Mouse (Mus musculus): ENCODE results near the gene Prm3. TPM values are rescaled to one million over a fixed set of nuclear protein-coding genes. Genes with fewer than 3 reads are reported as not detected.
A peak's percentile ranks its signal among the peaks of the same experiment; 100 is the strongest.

Gene Prm3
- not detected for total RNA-seq (2022)

DNA sequence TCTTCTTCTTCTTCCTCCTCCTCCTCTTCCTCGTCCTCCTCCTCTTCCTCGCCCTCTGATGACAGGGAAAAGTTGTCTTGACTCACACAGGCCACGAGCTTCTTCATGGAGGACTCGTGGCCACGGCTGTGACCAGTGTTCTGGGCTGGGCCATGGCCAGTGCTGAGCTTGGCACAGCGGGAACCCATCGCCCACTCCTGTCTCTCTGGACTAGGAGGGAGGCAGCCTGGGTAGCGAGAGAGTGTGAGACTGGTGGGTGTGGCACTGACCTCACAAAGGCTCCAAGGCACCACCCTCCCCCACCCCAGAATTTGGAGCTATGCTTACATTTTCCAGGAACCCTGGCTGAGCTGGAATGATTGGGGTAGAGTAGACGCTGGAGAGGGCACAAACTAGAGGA lies at the start of gene Prm3:
TSS of gene Prm3 (minus strand) at position 213 of the 400 bp plus-strand sequence.
- DNase-seq (ENCODE audit: low spot score in 2 of 2), result no peak

DNA sequence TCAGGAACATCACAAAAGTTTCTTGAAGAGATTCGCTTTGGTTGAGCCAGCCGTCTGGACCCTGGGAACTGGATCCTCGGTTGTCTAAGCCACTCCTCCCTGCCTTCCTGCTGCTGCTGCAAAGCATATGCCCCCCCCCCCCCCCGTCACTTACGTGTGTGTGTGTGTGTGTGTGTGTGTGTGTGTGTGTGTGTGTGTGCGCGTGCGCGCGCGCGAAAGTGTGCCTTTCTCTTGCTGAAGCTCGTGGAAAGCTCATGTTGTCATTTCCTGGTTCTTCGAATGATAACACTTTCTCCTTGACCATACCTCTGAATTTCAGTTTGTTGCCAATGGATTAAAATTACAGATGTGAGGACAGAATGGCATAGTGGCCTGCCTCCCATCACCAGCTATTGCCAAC lies 49.3 kb upstream of the Prm3 start:
- DNase-seq (ENCODE audit: low spot score in 2 of 2), result no peak

DNA sequence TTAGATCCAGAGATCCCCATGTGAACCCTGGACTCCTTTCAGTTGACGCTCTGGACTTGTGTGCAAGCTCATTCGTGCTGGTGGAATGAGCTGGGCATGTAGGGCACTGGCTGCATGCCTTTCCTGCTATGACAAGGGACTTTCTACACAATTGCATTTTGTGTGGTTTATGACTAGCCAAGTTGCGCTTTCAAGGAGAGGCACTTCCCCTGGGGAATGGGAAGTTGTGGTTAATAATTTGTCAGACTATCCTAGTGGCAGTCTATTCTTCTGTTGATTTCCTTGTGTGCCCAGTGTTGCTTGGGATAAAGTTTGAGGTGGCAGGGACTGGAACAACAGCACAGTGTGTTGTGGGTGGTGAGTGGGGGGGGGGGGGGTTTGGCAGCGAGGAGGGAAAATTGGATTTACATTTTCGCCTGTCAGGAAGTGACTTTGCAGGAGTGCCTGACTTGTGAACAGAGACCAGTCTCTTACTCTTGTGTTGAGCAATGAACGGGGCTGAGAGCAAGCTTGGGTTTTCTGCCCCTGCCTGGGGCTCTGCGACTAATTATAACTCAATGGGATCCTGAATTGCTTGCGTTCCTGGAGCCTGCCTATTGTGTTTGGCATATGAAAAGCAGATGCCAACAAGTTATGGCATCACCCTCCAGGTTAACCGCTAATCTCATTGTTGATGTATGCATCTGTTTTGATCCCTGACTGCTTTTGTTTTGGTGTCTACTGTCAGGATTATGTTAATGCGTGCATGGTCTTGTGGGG lies 48.0 kb upstream of the Prm3 start:
- DNase-seq (ENCODE audit: low spot score in 2 of 2), result no peak

DNA sequence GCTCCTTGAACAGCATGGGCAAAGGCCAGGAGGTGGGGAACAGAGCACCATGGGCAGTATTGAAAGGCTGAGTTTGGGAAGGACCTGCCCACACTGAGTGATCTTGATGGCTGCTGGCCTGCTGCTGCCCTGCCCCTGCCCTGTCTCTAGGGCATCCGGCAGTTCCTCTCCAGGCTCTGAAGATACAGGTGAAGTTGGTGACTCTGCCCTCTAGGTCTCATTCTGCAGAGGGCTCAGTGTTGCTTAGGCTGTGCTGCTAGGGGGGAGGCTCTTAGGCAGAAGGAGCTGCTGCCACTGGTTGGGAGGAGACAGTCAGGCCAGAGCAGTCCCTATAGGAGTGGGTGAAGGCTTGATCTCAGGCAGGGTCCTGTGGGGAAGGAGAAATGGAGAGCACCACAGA lies 47.2 kb upstream of the Prm3 start:
- DNase-seq (ENCODE audit: low spot score in 2 of 2), result no peak

DNA sequence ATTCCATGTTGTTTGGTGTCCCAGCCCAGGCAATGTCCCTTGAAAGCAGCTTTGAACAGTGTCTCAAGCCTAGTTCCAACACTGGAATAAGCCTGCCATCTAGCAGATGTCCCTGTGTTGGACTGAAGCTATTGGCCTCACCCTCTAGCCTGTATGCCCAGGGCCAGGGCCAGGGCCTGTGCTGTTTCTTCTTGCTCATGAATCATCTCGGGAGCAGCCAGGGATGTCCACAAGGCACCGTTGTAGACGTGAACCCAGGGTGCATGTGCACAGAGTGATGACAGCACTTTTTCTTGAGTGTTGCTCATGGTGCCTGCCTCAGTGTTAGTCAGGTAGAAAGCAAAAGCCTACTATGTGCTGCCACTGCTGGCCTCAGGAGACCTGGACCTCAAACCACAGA lies 46.5 kb upstream of the Prm3 start:
- no peak for DNase-seq (ENCODE audit: low spot score in 2 of 2)

DNA sequence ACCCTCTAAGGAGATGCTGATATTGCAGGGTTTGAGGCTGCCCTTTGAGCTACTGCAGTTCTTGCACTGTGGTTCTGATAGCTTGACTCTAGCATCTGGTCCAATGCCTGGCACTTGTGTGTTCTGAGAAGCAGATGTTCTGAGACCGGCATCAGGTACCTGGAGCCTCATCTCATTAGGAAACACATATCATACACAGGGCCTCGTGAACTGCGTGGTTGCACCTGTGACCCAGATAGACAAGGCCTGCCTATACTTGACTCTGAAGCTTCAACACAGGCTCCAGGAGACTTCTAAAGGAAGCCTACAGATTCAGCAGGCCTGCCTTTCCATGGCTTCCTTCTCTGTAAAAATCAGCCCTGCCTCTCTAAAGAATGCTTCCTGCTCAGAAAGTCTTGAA lies 45.7 kb upstream of the Prm3 start:
- no peak for DNase-seq (ENCODE audit: low spot score in 2 of 2)

DNA sequence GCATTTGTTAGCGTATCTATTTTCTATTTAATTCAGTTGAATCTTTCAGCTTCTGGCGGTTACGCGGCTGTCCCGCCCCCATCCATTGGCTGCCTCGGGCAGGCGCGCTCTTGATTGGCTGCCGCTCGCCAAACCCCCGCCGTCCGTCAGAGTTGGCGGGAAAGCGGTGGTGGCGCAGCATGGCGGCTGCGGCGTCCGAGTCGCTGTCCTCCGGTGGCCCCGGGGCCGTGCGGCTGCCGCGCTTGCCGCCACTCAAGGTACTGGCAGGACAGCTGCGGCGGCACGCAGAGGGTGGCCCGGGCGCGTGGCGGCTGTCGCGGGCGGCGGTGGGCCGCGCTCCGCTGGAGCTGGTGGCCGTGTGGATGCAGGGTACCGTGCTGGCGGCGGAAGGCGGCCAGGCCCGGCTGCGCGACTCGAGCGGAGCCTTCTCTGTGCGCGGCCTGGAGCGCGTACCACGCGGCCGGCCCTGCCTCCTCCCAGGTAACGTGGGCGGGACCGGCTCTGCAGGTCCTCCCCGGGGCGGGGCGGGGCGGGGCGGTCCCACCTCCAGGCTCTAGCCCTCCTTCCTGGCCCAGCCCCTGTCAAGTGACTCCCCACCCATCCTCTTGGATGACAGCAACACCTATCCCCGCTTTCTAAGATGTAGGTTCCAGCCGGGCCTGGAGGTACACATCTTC lies 44.3 kb upstream of the Prm3 start, which contains the start of gene Rmi2:
TSS of gene Rmi2 (plus strand) at position 149 of the 677 bp plus-strand sequence.
- DNase-seq (ENCODE audit: low spot score in 2 of 2), result peak; percentile 58 to 66

DNA sequence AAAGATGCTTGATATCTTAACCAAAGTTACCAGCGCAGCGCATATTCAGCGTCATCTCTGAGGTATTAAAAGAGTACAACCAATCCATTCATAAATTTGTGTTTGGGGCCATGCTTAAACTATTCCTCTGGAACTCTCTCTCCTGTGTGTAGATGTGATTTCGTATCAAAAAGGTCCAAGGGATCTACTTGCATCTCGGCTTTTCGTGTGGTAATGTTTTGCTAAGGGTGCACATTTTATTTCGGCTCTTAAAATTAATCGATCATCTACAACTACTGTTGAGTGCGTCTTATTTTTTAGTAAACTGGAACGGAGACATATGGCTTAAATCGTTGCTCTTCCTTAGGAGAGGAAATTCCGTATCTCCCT lies 43.8 kb upstream of the Prm3 start:
- DNase-seq (ENCODE audit: low spot score in 2 of 2), result no peak

DNA sequence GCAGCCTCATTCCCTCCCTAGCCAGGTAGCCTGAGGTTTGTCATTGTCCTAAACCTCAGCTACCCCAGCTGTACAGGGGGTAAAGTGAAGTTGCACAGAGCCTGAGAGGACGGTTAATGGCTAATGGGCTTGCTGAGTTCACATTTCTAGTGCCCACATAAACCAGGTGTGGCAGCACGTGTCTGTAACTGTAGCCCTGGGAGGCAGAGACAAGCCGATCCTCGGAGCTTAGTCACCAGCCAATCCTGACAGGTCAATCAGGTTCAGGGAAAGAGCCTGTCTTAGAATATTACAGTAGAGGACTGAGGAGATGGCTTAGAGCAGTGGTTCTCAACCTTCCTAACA lies 37.7 kb upstream of the Prm3 start:
- no peak for DNase-seq (ENCODE audit: low spot score in 2 of 2)

DNA sequence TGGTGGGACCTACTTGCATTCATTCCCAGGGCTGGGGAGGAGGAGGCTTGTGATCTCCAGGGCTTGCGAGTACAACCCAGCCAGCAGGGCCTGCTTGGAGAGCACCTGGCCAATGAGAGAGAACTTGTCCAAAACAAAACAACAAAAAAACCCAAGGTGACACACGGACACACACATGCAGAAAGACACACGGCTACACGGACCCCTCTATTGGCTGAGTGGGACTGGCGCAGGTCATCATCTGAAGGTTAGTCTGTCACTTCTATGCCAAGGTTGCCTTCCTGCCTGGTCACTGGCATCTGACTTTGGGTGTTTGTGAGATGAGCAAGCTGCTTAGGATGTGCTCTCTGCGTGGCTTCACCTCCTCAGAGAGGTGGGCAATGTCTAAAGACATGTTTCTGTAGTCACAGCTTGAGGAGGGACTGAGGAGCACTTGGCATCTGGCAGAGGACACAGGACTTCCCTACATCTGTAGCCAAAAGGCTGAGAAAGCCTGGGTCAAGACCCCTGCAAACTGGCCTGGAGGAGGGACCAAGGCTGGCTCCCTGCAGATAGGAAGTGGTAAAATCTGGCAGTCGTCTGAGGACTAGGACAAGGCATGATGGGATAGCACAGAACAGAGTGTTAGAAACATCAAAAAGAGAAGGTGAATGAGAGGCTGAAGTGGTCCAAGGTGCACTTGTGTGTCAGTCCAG lies 37.2 kb upstream of the Prm3 start:
- no peak for DNase-seq (ENCODE audit: low spot score in 2 of 2)

DNA sequence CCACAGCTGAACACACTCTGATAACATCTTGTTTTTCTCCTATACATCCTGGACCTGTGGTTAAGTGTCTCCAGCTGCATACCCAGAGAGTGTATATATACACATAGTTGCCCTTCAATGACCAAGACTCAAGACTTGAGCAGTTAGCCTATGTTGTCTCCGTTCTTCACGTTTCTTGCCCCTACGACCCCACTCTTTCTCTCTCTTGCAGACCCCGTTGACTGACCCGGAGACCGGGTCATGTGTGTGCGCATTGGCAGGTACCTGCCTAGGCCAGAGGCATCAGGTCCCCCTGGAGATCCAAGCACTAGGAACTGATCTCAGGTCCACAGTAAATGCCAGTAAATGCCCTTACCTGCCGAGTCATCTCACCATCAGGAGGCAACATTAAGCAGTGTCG lies 36.6 kb upstream of the Prm3 start:
- DNase-seq (ENCODE audit: low spot score in 2 of 2), result no peak

DNA sequence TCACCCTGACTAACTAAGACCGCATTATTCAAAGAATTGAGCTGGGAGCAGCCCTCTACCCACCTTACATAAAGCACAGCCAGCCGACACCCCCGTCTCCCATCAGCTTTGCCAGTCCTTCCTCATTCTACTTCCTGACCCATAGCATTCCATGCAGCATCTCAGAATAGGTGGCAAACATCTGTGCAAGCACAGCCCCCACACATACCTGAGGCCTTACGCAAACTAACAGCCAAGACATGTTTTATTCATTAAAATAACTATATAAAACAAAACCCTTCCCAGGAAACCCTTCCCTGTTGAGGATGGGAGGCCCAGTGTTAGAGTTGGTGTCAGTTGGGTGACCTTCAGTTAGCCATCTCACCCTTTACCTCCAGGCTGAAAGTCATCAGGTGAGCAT lies 35.1 kb upstream of the Prm3 start:
- no peak for DNase-seq (ENCODE audit: low spot score in 2 of 2)

DNA sequence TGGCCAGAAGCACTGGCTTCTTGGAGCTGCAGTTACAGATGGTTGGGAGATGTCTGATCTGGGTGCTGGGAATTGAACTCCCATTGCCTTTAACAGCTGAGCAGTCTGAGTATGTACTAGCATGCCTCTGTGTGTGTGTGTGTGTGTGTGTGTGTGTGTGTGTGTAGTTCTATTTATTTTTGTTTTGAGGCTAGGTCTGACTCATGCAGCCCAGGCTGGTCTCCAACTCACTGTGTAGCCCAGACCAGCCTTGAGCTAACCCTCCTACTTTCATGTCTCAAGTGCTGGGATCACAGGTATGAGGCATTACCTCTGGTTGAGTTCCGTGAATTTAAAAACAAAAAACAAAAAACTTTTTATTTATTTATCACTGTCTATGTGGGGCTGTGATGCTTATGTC lies 33.8 kb upstream of the Prm3 start:
- peak in 1 of 2 experiments; percentile 15 for DNase-seq (ENCODE audit: low spot score in 2 of 2)

DNA sequence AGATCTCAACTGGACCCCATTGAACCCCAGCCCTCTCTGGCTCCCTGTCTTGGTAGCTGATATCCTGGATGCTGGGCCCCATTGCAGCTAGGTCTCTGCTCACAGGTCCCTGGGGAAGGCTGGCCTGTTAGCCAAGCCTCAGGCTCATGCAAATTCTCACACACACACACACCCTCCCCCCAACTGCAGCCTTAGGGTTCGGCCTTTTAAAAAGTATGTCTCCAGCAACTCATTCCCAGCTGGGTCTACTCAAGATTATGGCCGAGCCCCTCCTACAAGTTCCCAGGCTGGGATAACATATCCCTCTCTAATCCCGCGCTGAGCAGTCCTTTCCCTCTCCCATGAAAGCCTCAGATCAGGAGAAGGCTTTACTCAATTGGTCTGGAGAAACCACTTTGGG lies 30.7 kb upstream of the Prm3 start:
- DNase-seq (ENCODE audit: low spot score in 2 of 2), result no peak

DNA sequence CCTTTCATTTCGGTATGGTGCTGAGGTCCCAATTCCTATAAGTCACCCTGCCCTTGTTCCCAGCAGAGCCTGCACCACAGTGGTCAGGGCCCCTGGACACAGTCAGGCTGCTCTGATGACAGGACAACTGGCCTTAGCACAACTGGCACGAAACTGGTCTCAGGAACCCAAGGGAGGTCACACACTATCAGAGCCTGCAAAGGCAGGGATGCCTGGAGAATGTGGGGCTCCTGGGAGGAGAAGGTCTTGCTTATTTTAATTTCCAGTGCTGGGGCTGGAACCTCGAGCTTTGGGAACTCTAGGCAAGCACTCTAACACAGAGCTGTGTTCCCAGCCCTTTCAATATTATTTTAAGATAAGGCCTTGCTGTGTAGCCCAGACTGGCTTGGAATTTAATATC lies 29.3 kb upstream of the Prm3 start:
- no peak for DNase-seq (ENCODE audit: low spot score in 2 of 2)

DNA sequence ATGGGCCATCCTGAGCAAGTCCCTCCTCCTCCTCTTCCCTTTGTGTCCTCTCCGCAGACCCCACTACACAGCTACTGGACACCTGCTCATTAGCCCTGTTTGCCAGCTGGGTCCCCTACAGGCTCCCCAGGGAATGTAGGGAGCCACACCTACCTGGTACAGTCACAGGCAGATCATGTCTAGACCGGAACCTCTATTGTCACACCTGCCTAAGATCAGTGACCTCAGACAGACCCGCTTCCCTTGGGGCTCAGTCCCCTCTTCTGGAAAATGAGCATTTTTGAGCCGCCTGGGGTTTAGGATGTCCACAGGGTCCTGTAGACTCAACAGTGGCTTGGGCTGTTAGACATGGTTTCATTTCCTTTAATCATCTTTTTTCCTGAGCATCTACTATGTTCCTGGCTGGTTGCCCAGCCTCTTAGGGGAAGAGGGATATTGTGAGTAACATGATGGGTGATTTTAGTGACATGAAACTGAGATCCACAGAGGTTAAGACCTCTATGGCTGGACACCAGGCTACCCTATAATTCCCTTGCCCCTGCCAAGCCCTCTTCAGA lies 27.9 kb upstream of the Prm3 start:
- no peak for DNase-seq (ENCODE audit: low spot score in 2 of 2)

DNA sequence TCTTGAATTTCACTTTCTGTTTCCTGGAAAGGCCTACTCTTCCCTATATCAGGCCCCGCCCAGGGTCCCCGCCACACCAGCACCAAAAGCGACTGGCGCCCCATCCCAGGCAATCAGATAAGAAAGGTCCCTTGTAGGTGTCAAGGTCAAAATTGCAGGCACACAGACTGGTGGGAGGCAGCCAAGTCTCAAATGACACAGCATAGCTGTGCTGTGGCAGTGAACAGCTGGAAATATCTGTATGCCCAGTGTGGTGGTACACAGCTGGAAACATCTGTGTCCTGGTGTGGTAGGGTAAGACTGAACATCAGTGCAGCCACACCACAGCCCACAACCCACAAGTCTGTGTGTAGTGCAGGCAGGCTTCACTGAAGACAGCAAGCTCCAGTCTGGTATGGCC lies 24.1 kb upstream of the Prm3 start:
- no peak for DNase-seq (ENCODE audit: low spot score in 2 of 2)

DNA sequence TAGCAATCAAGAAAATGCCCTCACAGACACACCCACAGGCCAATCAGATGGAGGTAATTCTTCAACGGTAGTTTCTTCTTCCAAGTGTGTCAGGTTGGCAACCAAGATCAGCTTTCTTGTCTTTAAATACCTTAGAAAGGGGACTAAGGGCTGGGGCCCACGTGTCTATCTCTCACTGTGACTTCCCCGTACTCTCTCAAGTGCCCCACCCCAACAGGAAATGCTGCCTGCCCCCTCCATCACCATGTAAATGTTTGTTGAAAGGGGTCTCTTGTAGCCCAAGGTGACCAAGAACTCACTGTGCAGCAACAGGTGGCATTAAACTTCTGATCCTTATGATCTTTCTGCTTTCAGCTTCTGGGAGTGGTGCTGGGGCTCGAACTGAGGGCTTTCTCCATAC lies 23.0 kb upstream of the Prm3 start:
- no peak for DNase-seq (ENCODE audit: low spot score in 2 of 2)

DNA sequence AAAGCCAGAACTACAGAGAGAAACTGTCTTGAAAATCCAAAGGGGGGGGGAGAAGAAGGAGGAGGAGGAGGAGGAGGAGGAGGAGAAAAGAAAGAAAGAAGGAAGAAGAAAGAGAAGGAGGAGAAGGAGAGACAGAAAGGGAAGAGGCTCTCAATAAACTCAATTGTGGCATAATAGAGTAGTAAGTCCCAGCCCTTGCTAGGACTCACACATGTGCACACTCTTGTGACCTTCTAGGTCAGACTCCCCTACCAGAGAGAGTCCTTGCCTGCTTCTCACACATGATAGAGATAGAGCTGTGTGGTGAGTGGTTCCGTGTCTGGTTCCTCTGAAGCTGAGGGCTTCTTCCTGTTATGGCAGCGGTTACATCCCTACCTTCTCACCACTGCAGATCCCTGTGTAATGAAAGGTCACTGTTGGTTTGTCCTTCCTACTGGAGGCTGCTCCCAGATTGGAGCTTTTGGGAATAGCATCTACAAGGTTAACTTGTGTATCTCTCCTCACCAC lies 22.2 kb upstream of the Prm3 start, which contains the start of gene Gm11172:
TSS of gene Gm11172 (plus strand) at position 51 of the 507 bp plus-strand sequence.
- DNase-seq (ENCODE audit: low spot score in 2 of 2), result no peak

DNA sequence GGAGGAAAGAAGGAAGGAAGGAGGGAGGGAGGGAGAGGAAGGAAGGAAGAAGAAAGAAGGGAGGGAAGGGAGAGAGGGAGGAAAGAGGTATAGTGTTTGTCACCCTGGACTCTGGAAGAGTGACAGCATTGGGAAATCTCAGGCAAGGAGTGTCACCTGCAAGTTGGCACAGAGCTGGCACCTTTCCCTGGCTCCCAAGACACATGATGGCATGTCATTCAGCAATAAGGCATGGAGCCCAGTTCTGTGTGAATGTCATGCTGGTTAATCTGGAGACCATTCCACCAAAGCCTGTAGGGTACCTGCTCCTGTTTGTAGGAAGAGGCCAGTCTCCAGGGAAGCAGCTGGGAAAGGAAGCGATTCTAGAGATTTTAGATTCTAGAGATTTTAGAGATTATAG lies 19.7 kb upstream of the Prm3 start:
- no peak for DNase-seq (ENCODE audit: low spot score in 2 of 2)

DNA sequence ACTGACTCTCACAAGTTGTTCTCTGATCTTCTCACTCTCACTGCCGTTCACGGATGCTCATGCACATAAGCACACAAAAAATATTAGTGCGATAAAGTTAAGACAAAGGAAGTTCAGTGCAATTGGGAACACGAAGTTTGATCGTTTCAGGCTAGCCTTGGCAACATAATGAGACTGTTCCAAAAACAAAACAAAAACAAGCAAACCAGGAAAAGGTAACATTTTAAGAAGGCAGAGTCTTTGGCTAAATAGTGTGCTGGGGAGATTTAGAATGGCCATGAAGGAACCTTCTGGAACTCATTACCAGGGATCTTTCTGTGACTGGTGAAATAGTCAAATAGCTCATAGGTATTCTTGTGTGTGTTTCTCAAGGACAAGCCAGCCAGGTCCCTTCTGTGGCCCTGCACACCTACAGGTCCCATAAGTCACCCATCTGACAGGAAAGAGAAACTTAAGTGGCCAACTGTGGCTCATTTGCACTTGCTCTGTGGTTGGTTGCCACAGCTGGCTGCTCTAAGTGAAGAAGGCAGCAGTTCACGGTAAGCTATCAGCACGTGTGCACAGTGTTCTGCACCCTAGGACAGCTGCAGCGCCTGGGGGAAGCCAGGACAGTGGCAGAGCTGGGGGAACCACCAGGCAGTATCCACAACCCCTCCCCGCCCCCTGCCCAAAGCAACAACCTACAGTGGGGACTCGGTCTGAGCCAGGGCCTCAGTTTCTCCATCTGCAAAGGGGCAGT lies 15.2 kb upstream of the Prm3 start, which contains the start of gene Prm1:
TSS of gene Prm1 (minus strand) at position 51 of the 739 bp plus-strand sequence.
- no peak for DNase-seq (ENCODE audit: low spot score in 2 of 2)

All from left cerebral cortex, adult 8-10 months (tissue).